Mouse (Mus musculus) brain, embryonic 14.5 days (tissue): ENCODE data around the gene Lmntd1.

Experiments
- CTCF ChIP-seq: fragments of 200-500 bp; IDR thresholded peaks from 2 replicates; pipeline ENCODE4 v1.5.1; 2012; ENCODE audit warnings: inconsistent platforms, mild to moderate bottlenecking, moderate library complexity, borderline replicate concordance; ENCODE audit not compliant: insufficient read depth, insufficient read length; ENCODE audit errors: extremely low read depth
- POLR2A ChIP-seq: fragments of 200-500 bp; IDR thresholded peaks from 2 replicates; pipeline ENCODE4 v1.6.1; 2012; ENCODE audit warnings: mild to moderate bottlenecking, inconsistent platforms, borderline replicate concordance; ENCODE audit not compliant: poor library complexity, insufficient read depth, insufficient read length, severe bottlenecking; ENCODE audit errors: extremely low read depth

DNA sequence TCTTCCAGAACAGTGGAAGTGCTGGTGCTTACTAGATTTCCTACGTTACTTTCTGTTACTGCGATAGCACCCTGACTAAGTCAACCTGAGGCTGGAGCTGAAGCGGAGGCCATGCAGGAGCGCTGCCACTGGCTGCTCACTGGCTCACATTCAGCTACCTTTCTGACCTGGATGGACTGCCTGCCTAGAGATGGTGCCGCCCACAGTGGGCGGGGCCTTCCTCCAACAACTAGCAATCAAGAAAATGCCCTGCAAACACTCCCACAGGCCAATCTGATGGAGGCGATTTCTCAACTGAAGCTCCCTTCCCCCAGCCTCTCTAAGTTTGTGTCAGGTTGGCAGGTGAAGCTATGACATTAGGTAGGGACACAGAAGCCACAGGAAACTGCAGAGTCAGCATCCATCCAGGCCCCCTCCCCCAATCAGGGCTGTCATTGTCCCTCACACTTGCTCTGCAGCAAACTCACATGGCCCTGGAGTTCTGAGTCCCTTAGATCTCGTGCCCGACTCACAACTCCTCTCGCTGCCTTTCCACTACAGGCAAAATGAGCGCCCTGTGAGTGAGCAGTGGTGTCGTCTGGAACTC is 252.9 kb downstream of the Lmntd1 start:
- TF ChIP-seq CTCF (no peak), POLR2A (no peak)
